Mouse (Mus musculus) monocyte, adult 2 months (primary cell): ENCODE results near the gene Iba57.

ENCODE experiments used
- DNase-seq, 2 experiments: peaks; one replicate each; pipeline ENCODE4 v3.0.0; 2022; ENCODE audit warnings: low spot score in 2 of 2, low read depth in 1 of 2

Gene Iba57

DNA sequence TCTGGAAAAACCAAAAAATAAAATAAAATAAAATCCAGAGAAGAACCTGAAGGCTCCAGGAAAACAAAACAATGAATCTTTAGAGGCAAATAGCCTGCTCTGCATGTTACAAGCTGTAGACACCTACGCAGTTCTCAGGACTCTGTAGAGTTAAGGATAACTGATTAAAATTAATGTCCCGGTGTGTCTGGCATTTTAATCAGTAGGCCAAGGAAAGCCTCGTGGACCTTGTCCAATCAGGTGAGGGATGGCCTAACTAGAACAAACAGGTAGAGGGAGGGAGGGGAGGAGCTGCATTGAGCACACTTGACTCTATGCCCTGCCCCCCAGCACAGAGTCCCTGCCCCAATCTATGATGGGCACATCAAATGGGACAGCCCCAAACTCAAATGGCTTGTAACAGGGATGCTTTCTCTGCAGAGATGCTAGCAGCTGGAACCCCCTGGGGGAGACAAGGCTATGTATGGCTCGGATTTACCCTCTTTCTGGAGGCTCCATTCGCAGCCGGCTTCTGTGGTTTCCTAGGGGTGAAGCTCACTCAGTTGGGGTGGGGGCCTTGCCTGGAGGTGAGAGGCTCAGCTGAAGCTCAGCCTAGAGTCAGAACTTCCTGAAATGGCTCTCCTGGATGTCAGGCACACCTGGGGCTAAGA lies 10.8 kb upstream of the Iba57 start:
- DNase-seq: no peak

DNA sequence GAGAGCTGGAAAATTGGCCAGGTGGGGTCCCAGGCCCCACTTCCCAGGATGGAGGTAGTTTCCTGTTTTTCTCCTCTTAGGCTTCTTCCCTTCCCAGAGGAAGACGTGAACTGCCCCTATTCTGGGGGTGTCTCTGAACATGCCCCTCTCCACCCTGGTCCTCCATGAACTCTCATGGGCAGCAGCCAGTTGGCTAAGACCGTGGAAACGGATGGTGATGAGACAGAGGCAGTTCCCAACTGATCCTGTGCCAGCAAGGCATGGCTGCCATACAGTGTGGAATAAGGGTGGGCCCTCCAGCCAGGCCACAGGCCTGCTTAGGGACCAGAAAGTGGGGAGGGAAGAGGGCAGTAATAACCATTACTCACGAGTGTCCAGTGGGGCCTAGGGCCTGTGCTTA lies 7.0 kb upstream of the Iba57 start:
- no peak for DNase-seq

DNA sequence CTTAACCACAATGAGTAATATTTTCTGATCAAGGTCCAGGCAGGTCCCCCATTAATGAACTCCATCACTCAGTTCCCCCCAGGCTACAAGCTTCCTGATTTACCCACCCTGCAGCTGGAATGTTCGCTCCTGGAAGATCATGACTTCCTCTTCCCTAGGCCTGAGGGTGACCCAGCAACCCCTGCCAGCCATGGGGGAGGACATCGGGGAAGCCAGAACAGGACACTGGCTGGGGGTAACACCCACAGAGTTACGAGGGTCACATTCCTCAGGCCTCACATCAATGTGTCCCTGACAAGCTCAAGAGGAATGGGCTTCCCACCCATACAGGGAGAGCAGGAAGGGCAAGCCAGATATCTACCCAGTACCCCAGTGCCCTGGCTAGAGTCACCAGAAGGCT lies 6.3 kb upstream of the Iba57 start:
- DNase-seq: no peak

DNA sequence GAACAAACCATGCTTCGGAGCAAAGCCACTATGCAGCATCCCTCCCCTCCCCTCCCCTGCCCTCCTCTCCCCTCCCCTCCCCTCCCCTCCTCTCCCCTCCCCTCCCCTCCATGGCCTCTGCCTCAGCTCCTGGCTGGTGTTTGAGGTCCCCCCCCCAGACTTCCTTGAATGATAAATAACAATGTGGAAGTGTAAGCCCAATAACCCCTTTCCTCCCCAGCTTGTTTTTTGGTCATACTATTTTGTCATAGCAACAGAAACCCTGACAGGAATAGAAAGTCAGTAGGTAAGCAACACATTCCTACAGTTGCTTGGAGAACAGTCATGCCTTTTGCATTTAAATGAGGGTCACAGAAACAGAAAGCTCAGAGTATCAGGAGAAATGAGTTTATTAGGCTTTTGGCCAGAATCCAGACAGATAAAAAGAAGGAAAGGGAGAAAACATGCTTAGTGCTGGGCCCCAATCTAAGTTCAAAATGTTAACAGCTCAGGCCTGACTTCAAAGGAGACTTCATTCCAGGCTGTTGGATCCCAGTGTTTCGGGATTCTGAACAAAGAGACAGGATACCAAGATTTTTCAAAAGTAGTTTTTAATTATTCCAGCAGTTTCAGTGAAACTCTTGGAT lies 2.2 kb upstream of the Iba57 start:
- DNase-seq: no peak

DNA sequence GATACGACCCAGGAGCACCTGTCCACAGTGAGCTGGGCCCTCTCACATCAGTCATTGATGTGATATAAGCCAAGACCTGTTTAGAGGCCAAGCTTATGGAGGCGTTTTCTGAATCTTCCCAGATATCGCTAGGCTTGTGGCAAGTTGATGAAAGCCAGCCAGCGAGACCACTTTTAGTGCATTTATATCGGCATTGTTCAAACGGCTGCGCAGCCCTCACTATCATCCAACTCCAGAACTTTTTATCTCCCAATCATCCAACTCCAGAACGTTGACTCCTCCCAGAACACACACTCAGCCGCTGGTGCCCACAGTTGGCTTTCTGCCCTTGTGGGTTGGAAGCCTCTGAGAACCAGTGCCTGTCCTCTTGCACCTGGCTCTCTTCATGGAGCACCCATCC lies 845 bp upstream of the Iba57 start:
- no peak for DNase-seq

DNA sequence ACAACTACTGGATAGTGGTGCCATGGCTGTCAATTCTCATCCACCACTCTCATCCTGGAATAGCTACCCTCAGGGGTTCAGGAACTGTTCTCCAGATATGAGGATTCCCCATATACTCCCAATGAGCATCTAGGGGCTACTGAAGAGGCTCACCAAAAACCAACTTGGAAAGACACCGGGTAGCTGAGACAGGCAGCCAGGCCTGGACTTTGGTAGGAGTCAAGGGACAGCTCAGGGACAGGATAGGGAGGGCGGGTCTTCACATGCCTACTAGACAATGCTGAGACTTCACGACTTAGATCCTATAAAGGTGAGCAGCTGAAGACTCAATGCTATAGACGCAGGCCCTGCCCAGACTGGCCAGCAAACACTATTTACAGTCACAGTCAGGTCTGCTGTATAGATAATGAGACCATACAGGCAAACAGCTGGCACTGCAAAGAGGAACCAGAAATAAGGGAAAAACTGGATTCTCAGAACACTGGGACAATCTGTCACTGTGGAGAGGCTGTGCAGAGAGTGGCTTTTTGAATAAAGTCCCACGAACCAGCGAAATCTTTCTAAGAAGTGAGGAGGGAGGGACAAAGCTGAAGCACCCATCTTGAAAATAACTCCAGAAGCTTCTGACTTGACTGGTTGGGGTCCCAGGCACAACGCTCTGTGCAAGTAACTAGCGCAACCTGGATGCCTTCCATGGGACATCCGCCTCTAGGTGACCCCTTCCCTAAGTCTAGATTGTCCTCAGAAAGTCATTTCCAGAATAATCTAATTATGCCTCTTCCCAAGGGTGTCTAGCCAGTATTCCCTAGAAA lies 890 bp downstream of the Iba57 start:
- no peak for DNase-seq

DNA sequence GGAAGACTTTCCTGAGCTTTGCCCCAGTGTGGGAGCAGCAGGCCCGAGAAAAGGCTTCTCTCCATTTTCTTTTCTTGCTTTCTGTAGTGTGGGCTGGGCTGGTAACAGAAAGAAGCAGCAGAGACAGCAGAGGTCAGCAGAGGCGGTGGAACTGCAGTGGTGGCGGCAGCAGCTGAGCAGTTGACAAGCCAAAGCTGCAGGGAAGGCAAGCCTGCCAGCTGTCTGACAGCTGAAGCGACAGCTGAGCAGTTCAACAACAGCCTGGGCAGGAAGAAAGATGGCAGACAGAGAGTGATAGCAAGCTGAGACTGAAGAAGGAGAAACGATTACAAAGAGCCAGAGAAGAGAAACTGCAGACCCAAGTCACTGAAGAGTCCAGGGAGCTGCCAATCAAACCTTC lies 2.1 kb downstream of the Iba57 start:
- no peak for DNase-seq

DNA sequence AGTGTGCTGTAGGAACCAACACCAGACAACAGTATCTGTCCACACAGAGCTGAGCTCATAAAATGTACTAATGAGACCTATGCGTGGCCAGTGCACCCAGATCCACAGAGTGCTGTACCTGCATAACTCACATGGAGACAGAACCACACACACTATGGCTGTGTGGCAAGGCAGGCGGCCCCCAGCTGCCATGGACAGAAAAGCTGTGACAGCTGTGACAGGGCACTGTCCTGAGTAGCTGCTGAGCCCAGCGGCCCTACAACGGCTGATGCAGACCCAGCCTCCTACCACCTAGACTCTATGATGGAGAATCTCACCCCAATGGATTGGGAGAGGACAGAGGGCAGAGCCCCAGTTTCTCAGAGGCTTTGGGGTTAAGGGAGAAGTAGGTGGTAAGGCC lies 4.0 kb downstream of the Iba57 start:
- DNase-seq: no peak

DNA sequence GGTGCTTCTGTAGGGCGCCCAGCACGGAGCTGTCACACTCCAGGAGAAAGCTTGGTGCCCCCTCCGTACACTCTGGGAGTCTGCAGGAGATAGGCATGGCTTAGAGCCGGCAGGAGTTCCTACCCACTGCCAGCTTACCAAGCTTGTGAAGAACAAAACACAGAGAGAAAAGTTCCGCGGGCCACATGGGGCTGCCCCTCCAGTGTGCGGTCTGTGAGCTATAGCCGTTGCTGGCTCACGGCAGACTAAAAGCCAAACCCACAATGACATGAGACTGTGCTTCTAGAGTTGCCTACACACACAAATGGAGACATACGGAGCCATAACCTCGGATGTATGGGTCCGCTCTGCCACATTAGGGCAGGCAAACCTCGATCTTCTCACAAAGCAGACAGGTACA lies 4.4 kb downstream of the Iba57 start:
- no peak for DNase-seq

DNA sequence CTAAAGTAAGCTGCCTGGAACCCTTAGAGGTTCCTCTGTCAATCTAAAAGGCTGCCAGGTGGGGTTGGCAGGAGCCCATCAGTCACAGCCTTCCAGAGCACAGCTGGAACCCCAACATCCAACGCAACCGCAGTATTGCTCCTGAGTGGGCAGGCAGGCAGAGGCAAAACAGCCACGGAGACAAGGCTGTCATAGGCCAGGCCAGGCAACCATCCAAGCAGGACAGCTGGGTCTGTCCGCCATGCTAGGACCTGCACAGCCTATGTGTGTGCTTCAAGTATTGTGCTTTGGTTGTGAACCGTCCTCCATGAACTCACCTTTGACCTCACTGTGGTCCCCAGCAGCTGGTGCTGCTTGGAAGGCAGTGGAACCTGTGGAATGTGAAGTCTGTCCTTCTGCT lies 7.6 kb downstream of the Iba57 start:
- no peak for DNase-seq

DNA sequence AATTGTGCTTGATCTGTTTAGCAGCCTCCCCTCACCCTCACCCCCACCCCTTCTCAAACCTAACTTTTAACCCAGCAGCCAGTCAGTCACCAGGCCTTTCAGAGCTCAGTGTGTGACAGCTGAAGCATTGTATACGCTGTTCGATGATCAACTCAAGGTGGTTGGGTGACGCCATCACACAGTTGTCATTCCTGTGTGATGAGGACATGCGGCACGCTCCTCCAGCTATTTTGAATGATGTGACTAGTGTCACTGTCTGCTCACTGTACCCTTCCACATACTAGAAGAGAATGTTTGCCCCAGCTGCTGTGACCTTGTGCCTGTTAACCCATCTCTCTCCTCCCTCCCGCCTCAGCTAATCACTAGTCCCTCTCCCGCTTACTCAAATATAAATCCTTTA lies 9.3 kb downstream of the Iba57 start:
- no peak for DNase-seq

DNA sequence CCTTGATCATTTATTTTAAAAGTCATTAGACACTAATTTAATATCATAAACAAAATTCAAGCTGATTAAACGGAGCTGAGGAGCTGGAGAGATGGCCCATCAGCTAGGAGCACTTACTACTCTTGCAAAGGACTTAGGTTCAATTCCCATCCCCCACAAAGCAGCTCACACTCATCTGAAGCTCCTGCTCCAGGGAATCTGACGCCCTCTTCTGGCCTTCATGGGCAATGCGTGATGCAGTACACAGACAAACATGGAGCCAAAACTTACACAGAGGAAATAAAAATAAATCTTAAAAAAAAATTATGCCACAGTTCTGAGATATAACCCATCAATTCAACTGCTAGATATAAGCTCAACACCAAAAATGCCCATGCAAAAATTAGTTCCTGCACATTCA lies 11.8 kb downstream of the Iba57 start:
- DNase-seq: no peak

DNA sequence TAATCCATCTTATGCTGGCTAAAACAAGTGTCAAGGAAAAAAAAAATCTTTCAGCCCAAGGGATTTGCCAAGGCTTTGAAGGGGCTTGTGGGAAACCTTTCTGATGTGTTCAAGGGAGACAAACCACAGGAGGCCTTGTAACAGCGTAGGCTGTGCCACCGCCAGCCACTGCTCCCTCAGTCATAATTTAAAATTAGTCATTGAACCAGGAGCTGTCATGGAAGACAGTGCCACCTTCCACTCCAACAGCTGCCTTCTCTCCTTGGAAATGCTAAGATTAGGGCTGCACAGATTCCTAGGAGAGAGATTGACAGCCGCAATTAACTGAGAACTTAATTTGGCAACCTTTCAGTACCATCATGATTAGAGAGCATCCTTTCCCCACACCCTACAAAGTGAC lies 14.2 kb downstream of the Iba57 start:
- DNase-seq: no peak

DNA sequence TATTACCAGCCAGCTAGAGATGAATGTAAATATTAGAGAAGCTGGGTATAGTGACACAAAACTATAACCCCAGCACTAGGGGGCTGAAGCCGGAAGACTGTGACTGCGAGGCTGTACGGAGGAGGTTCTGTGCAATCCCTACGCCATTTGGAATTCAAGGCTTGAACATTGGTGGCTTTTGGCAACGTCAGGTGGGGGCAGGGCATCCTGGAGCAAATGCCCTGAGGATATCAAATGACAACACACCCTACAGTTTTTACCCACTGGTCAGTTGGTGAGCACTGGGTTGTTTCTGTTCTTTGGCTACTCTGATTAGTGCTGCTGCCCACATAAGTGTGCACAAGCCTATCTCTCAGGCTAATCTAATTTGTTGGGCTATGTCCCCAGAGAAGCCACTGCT lies 20.6 kb downstream of the Iba57 start:
- DNase-seq: no peak

DNA sequence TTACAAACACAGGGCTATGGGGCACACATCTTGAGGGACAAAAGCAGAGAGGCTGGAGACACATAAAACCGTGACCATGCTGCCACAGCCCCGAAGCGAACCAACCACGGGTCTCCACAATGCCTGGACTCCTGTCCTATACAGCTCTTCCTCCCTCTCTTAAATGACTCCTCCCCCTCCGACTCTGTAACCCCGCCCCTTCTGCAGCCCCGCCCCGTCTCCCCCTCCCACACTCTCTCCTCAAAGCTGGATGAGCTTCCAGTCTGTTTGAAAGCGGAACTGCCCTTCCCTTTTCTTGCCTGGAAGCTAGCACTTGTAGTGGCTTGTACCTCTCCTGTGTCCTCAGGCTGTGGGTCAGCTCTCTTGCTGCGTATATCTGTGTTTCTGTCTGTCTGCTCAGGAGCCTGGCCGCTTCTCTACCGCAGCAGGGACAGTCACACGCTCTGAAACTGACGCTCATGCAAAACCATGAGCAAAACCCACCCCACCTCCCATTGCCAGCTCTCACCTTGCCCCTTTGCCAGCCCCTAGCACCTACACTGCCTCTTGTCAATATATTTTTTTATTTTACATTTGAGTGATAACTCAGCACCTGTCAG lies 21.7 kb downstream of the Iba57 start:
- no peak for DNase-seq

DNA sequence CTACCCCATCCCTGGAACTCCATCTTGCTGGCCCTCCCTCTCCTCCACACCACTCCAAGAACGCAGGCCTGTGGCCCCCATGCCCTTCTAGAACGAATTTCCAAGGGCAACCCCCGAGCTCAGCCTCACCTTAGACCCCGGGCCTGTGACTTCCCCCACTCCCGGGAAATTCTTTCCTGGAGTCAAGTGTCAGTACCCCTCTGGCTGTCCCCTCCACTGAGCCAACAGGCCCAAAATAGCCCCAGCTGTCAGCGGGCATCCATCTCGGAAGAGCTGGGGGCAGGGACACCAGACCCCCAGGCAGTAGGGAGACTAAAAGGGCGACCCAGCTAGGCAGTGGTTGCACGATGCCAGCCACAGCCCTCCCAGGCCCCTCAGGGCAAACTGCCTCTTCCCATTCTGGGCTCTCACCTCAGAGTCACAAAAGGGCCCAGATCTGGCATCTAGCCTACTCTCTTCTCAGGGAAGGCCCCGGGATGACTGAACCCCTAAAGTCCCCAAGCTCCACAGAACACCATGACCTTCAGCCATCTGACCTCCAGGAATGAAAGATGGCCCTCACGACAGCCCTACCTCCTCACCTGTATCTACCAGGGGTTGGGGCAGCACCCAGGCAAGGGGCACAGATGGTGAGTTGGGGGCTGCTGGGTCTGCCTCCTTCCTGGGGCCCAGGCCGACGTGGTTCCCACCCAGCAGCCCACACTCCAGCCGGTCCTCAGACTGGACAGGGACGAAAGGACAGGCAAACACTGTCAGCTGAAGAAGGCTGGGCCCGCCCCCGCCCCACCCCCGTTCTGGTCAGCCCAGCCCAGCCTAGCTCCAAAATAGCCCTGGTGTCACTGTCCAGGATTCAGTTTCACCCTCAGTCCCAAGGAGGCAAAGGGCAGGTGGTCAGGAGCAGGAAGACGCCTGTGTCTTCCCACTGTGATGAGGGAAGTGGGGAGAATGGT lies 24.7 kb downstream of the Iba57 start:
- no peak for DNase-seq

DNA sequence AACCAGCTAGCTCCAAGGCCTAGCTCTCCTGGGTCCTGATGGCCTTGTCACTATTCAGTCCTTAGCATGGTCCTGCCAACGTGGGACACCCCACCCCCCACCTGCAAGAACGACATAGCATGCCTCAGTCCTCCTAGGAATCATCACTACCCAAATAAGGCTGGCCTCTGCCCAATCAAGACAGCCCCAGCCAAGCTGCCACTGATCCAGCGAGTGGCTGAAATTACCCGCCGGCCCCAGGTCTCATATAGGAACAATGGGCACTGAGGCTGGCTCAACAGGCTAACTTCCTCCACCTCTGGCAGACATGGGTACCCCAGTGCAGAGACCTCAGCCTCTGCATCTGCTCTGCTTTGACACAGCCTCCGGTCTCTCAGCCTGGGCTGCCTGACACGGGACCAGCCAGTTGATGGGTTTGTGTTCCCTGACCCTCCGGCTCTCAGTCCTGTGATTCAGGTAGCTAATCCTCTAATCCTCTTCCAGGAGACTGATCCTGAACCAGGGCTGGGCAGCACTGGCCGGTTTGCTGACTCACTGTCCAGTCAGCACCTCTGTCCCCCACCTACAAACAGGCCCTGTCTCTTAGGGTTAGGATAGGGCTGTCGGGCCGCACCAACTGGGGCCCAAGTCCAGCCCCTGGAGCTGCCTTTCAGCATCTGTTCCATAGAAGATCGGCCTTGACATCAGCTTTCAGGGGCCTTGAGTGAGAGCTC lies 26.4 kb downstream of the Iba57 start:
- no peak for DNase-seq

DNA sequence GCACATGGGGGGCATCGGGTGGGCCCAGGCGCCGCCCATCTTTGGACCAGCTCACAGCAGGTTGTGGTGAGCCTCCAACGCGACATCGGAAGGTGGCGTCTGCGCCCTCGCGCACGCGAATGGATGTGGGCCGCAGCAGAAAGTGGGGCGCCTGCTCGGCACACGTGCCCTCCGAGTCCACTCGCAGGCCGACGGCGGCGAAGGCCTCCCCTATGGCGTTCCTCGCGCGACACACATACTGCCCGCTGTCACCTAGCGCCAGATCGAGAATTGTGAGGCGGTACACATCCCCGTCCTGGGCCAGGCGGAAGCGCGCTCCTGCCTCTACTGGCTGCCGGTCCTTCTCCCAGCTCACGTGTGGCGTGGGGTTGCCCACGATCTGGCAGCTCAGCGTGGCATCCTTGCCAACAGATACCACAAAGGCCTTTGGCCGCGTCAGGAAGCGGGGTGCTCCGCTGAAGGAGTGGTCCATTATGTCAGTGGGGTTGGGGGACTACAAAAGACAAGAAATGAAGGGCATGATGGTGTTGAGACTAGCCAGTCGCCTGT lies 27.6 kb downstream of the Iba57 start, which contains the start of gene Obscn:
TSS of gene Obscn (minus strand) at position 499 of the 549 bp plus-strand sequence.
- DNase-seq: no peak

DNA sequence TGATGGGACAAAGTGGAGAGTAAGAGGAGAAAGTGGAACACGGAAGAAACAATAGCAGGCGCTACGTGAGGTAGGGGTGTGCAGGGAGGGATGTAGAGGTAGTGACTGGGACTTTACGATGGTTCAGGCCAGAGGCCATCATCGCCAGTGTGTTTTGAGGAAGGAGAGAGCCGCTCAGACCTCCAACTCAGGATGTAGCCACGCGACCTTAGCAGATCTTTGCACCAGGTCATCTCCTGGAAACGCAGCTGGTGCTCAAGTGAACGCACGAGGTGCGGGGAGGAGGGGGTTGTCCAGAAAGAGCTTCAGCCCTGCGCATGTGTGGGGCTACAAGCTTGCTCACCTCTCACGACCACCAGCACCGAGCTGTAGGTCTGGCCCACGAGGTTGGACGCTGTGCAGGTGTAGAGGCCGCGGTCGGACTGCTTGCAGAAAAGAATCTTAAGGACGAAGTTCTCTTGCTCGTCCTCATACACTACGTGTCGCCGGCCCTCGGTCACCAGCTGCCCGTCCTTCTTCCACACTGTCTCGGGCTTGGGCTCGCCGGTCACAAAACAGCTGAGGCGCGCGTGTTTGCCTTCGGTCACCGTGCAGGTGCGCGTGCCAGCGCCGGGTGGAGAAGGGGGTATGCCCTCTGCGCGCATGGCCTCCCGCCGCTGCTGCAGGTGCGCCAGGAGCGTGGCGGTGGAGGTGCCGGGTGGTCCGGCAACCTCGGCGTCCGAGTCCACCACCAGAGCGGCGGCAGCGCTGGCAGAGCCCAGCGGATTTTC lies 28.3 kb downstream of the Iba57 start:
- no peak for DNase-seq
